Mouse (Mus musculus): ENCODE measurements around the gene Dusp22. TPM values are rescaled to one million over a fixed set of nuclear protein-coding genes. Genes with fewer than 3 reads are reported as not detected.
A peak's percentile ranks its signal among the peaks of the same experiment; 100 is the strongest.

Gene Dusp22
- polyA plus RNA-seq, 1 experiment from 2014 or later: 27.1 TPM

GRCm38 (mm10) chr13:30704246-30705095 lies 44.7 kb downstream of the Dusp22 start:
- 92% methylated on average over 8 of the region's 8 CpGs for WGBS
- Histone ChIP-seq H3K27ac (ENCODE audit: low read length) (no peak overlapping the region), H3K9me3 (replicated peaks; ENCODE audit: control insufficient read depth, low read length, poor library complexity, severe bottlenecking) (no peaks in the 10 kb centered on the region), H3K4me2 (ENCODE audit: low read length) (no peak overlapping the region), H3K4me1 (ENCODE audit: control insufficient read depth, insufficient read depth, low read length) (no peaks in the 10 kb centered on the region), H3K9ac (ENCODE audit: low read depth, low read length) (no peak overlapping the region), H3K4me3 (ENCODE audit: low read depth, low read length) (no peak overlapping the region), H3K27me3 (ENCODE audit: control insufficient read depth, insufficient read depth, low read depth, low read length) (no peaks in the 10 kb centered on the region), H3K36me3 (ENCODE audit: control insufficient read depth, insufficient read depth, low read length) (peaks cover 11% of the 10 kb centered on the region)
- ATAC-seq: no peak

GRCm38 (mm10) chr13:30711066-30711465 lies 51.3 kb downstream of the Dusp22 start:
- H3K4me3 ChIP-seq (ENCODE audit: low read depth, low read length): no peak overlapping the region
- no peaks in the 10 kb centered on the region for H3K4me1 ChIP-seq (ENCODE audit: control insufficient read depth, insufficient read depth, low read length)
- no peak overlapping the region for H3K4me2 ChIP-seq (ENCODE audit: low read length)
- no peak overlapping the region for H3K27ac ChIP-seq (ENCODE audit: low read length)
- H3K36me3 ChIP-seq (ENCODE audit: control insufficient read depth, insufficient read depth, low read length): peaks cover 17% of the 10 kb centered on the region
- no peaks in the 10 kb centered on the region for H3K9me3 ChIP-seq (replicated peaks; ENCODE audit: control insufficient read depth, low read length, poor library complexity, severe bottlenecking)
- H3K27me3 ChIP-seq (ENCODE audit: control insufficient read depth, insufficient read depth, low read depth, low read length): no peaks in the 10 kb centered on the region
- WGBS: 84% methylated on average over 2 of the region's 2 CpGs
- H3K9ac ChIP-seq (ENCODE audit: low read depth, low read length): no peak overlapping the region
- ATAC-seq: no peak

GRCm38 (mm10) chr13:30711711-30712110 lies 51.9 kb downstream of the Dusp22 start:
- no peak overlapping the region for H3K4me3 ChIP-seq (ENCODE audit: low read depth, low read length)
- H3K27me3 ChIP-seq (ENCODE audit: control insufficient read depth, insufficient read depth, low read depth, low read length): no peaks in the 10 kb centered on the region
- H3K4me1 ChIP-seq (ENCODE audit: control insufficient read depth, insufficient read depth, low read length): no peaks in the 10 kb centered on the region
- no peak for ATAC-seq
- peaks cover 17% of the 10 kb centered on the region for H3K36me3 ChIP-seq (ENCODE audit: control insufficient read depth, insufficient read depth, low read length)
- no peak overlapping the region for H3K4me2 ChIP-seq (ENCODE audit: low read length)
- H3K27ac ChIP-seq (ENCODE audit: low read length): no peak overlapping the region
- WGBS: 86% methylated on average over 3 of the region's 3 CpGs
- H3K9me3 ChIP-seq (replicated peaks; ENCODE audit: control insufficient read depth, low read length, poor library complexity, severe bottlenecking): no peaks in the 10 kb centered on the region
- H3K9ac ChIP-seq (ENCODE audit: low read depth, low read length): no peak overlapping the region

DNA sequence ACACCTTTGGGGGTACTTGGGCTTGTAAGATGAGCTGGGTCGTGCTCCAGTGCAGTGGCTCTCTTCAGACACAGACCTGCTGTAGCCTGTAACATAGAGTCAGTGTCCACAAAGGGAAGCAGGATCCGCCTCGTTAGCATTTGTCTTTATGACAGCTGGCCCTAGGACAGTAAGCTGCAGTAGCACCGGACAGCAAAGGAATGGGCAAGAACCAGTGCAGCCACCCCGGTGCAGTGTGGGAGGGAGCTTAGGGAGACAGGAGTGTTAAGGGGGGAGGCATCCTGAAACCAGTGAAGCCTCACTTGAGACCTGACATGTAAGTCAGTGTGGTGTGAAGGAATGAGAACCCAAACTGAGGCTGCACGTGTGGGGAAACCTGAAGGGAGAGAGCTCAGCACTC lies 52.5 kb downstream of the Dusp22 start:
- 0 out of 2 replicates have a peak, but pooled peaks have one; percentile 30 for ATAC-seq
- Histone ChIP-seq H3K9ac (ENCODE audit: low read depth, low read length) (no peak overlapping the region), H3K9me3 (replicated peaks; ENCODE audit: control insufficient read depth, low read length, poor library complexity, severe bottlenecking) (no peaks in the 10 kb centered on the region), H3K4me3 (ENCODE audit: low read depth, low read length) (no peak overlapping the region), H3K4me1 (ENCODE audit: control insufficient read depth, insufficient read depth, low read length) (no peaks in the 10 kb centered on the region), H3K36me3 (ENCODE audit: control insufficient read depth, insufficient read depth, low read length) (peaks cover 17% of the 10 kb centered on the region), H3K27ac (ENCODE audit: low read length) (no peak overlapping the region), H3K27me3 (ENCODE audit: control insufficient read depth, insufficient read depth, low read depth, low read length) (no peaks in the 10 kb centered on the region), H3K4me2 (ENCODE audit: low read length) (no peak overlapping the region)
- 86% methylated on average over 6 of the region's 6 CpGs for WGBS

- H3K9ac ChIP-seq (ENCODE audit: low read depth, low read length): no peak overlapping the region
- ATAC-seq: no peak
- H3K27ac ChIP-seq (ENCODE audit: low read length): no peak overlapping the region
- peaks cover 12% of the 10 kb centered on the region; the same call in 1 of the 2 replicates for H3K36me3 ChIP-seq (ENCODE audit: control insufficient read depth, insufficient read depth, low read length)
- no peaks in the 10 kb centered on the region for H3K4me1 ChIP-seq (ENCODE audit: control insufficient read depth, insufficient read depth, low read length)
- no peak overlapping the region for H3K4me3 ChIP-seq (ENCODE audit: low read depth, low read length)
- H3K27me3 ChIP-seq (ENCODE audit: control insufficient read depth, insufficient read depth, low read depth, low read length): no peaks in the 10 kb centered on the region
- no peak overlapping the region for H3K4me2 ChIP-seq (ENCODE audit: low read length)
- H3K9me3 ChIP-seq (replicated peaks; ENCODE audit: control insufficient read depth, low read length, poor library complexity, severe bottlenecking): no peaks in the 10 kb centered on the region
- 85% methylated on average over 3 of the region's 3 CpGs for WGBS
Measured at GRCm38 (mm10) chr13:30713621-30714020, 53.8 kb downstream of the Dusp22 start.

DNA sequence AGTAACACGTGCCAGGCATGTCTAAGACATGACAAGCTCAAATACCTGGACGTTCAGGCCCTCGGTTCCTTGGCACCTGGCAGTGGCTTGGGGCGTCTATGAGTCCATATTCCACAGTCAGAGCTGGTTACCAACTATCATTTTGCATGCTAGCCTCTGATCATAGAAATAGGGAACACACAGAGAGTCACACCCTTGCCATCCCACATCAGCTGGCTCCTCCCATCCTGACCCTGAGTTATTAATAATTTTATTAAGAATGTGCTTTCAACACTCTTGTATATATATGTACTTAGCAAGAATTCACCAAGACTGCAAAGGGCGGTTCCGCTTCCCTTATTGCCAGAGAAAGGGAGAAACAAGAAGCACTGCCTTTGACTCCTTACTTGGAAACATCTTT lies 54.8 kb downstream of the Dusp22 start:
- H3K4me3 ChIP-seq (ENCODE audit: low read depth, low read length): no peak overlapping the region
- H3K27ac ChIP-seq (ENCODE audit: low read length): no peak overlapping the region
- no peaks in the 10 kb centered on the region for H3K27me3 ChIP-seq (ENCODE audit: control insufficient read depth, insufficient read depth, low read depth, low read length)
- H3K9me3 ChIP-seq (replicated peaks; ENCODE audit: control insufficient read depth, low read length, poor library complexity, severe bottlenecking): no peaks in the 10 kb centered on the region
- H3K9ac ChIP-seq (ENCODE audit: low read depth, low read length): no peak overlapping the region
- no peaks in the 10 kb centered on the region for H3K4me1 ChIP-seq (ENCODE audit: control insufficient read depth, insufficient read depth, low read length)
- 97% methylated on average over 6 of the region's 6 CpGs for WGBS
- H3K4me2 ChIP-seq (ENCODE audit: low read length): no peak overlapping the region
- ATAC-seq: no peak
- H3K36me3 ChIP-seq (ENCODE audit: control insufficient read depth, insufficient read depth, low read length): peaks cover 7% of the 10 kb centered on the region; the same call in 1 of the 2 replicates

GRCm38 (mm10) chr13:30715060-30715459 lies 55.3 kb downstream of the Dusp22 start:
- Histone ChIP-seq H3K4me3 (ENCODE audit: low read depth, low read length) (no peak overlapping the region), H3K27me3 (ENCODE audit: control insufficient read depth, insufficient read depth, low read depth, low read length) (no peaks in the 10 kb centered on the region), H3K36me3 (ENCODE audit: control insufficient read depth, insufficient read depth, low read length) (peaks cover 7% of the 10 kb centered on the region; the same call in 1 of the 2 replicates), H3K9ac (ENCODE audit: low read depth, low read length) (no peak overlapping the region), H3K4me1 (ENCODE audit: control insufficient read depth, insufficient read depth, low read length) (no peaks in the 10 kb centered on the region), H3K4me2 (ENCODE audit: low read length) (no peak overlapping the region), H3K27ac (ENCODE audit: low read length) (no peak overlapping the region), H3K9me3 (replicated peaks; ENCODE audit: control insufficient read depth, low read length, poor library complexity, severe bottlenecking) (no peaks in the 10 kb centered on the region)
- 94% methylated on average over 7 of the region's 7 CpGs for WGBS
- ATAC-seq: no peak

DNA sequence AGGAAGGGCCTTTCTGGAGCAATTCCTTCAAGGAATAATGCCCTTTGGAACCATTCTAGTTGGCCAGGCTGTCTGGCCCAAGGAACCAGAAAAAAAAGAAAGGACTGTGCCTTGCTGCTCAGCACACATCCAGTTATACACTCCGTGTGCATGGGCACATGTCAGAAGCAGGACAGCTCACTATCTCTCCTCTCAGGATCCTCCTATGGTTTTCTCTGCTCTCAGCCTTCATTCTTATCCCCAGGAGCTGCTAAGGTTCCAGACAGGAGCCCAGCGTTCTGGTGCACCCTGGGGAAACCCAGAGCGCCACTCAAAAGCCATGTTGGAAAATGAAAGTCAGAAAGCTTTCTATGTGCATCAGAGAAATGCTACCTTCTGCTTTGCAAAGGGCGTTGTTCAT lies 55.8 kb downstream of the Dusp22 start:
- ATAC-seq: no peak
- Histone ChIP-seq H3K4me2 (ENCODE audit: low read length) (no peak overlapping the region), H3K27me3 (ENCODE audit: control insufficient read depth, insufficient read depth, low read depth, low read length) (no peaks in the 10 kb centered on the region), H3K4me1 (ENCODE audit: control insufficient read depth, insufficient read depth, low read length) (no peaks in the 10 kb centered on the region), H3K27ac (ENCODE audit: low read length) (no peak overlapping the region), H3K4me3 (ENCODE audit: low read depth, low read length) (no peak overlapping the region), H3K36me3 (ENCODE audit: control insufficient read depth, insufficient read depth, low read length) (peaks cover 7% of the 10 kb centered on the region; the same call in 1 of the 2 replicates), H3K9me3 (replicated peaks; ENCODE audit: control insufficient read depth, low read length, poor library complexity, severe bottlenecking) (no peaks in the 10 kb centered on the region), H3K9ac (ENCODE audit: low read depth, low read length) (no peak overlapping the region)
- 87% methylated on average over 4 of the region's 4 CpGs for WGBS

DNA sequence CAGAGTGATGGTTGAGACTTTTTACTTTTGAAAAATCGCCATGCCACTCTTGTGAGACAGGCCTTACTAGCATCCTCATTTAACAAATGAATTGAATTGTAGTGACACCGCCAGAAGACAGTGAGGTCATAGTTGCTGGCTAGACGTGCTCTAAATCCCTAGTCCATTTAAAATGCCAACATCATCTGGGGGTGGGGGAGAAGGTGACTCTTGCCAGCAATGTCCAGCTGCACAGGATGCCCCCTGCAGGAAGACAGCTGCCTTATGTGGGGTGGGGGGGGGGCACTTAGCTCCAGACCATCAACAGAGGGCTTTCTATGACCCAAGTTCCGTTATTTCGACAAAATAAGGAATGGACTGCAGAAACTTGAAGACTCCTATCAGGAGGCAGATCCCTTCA lies 56.8 kb downstream of the Dusp22 start:
- H3K36me3 ChIP-seq (ENCODE audit: control insufficient read depth, insufficient read depth, low read length): no peaks in the 10 kb centered on the region
- H3K9me3 ChIP-seq (replicated peaks; ENCODE audit: control insufficient read depth, low read length, poor library complexity, severe bottlenecking): no peaks in the 10 kb centered on the region
- H3K4me1 ChIP-seq (ENCODE audit: control insufficient read depth, insufficient read depth, low read length): no peaks in the 10 kb centered on the region
- H3K9ac ChIP-seq (ENCODE audit: low read depth, low read length): no peak overlapping the region
- no peak overlapping the region for H3K27ac ChIP-seq (ENCODE audit: low read length)
- H3K4me2 ChIP-seq (ENCODE audit: low read length): no peak overlapping the region
- H3K27me3 ChIP-seq (ENCODE audit: control insufficient read depth, insufficient read depth, low read depth, low read length): no peaks in the 10 kb centered on the region
- no peak overlapping the region for H3K4me3 ChIP-seq (ENCODE audit: low read depth, low read length)
- ATAC-seq: no peak
- 69% methylated on average over 5 of the region's 5 CpGs for WGBS
